Mouse (Mus musculus) liver, adult 2 months (tissue): Measurements from ENCODE around the gene Lclat1. TPM values are rescaled to one million over a fixed set of nuclear protein-coding genes. Genes with fewer than 3 reads are reported as not detected.

Experiments used
- DNase-seq: peaks from one replicate; pipeline ENCODE4 v3.0.0-alpha.2; 2011; ENCODE audit warnings: low read depth, low spot score; ENCODE audit errors: extremely low read depth
- H3K27ac ChIP-seq: fragments of 200-500 bp; replicated peaks from 2 replicates; pipeline ENCODE4 v1.5.1; 2012; ENCODE audit warnings: low read depth, mild to moderate bottlenecking, control low read depth, inconsistent platforms, low read length; ENCODE audit not compliant: insufficient read depth
- H3K27me3 ChIP-seq: fragments of 200-500 bp; 2 replicates; pipeline ENCODE4 v1.6.1; 2012; ENCODE audit warnings: mild to moderate bottlenecking, moderate library complexity, low read length, inconsistent platforms; ENCODE audit not compliant: control insufficient read depth, insufficient read depth
- H3K36me3 ChIP-seq: fragments of 200-500 bp; 2 replicates; pipeline ENCODE4 v1.6.1; 2012; ENCODE audit warnings: low read length, inconsistent platforms; ENCODE audit not compliant: control insufficient read depth, insufficient read depth
- H3K4me1 ChIP-seq: fragments of 200-500 bp; 2 replicates; pipeline ENCODE4 v1.6.1; 2011; ENCODE audit warnings: low read length; ENCODE audit not compliant: control insufficient read depth, insufficient read depth
- H3K4me3 ChIP-seq: fragments of 200-500 bp; 2 replicates; pipeline ENCODE4 v1.5.1; 2011; ENCODE audit warnings: low read depth, mild to moderate bottlenecking, control low read depth, low read length, moderate library complexity; ENCODE audit not compliant: insufficient read depth
- H3K79me2 ChIP-seq: fragments of 200-500 bp; 2 replicates; pipeline ENCODE4 v1.6.1; 2012; ENCODE audit warnings: inconsistent platforms, mild to moderate bottlenecking, low read length, moderate library complexity; ENCODE audit not compliant: control insufficient read depth, insufficient read depth
- H3K9ac ChIP-seq: fragments of 200-500 bp; 2 replicates; pipeline ENCODE4 v1.6.1; 2012; ENCODE audit warnings: low read depth, mild to moderate bottlenecking, control low read depth, inconsistent platforms, low read length
- CTCF ChIP-seq: fragments of 200-500 bp; IDR thresholded peaks from 2 replicates; pipeline ENCODE4 v1.5.1; 2011; ENCODE audit warnings: low read depth, low read length, control low read depth
- POLR2A ChIP-seq: fragments of 200-500 bp; IDR thresholded peaks from 2 replicates; pipeline ENCODE4 v1.6.1; 2011; ENCODE audit warnings: low read length, control low read depth; ENCODE audit not compliant: insufficient read depth; ENCODE audit errors: extremely low read depth
- WGBS: fragments of 180-500 bp; shearing (Covaris S2); methylation state at CpG from one replicate; pipeline ENCODE4 v1.1.7; 2018; 5-methylcytosine and 5-hydroxymethylcytosine counted together
- polyA plus RNA-seq: library from polyadenylated mRNA; depleted of rRNA; stranded (reverse); fragments of >200 nt; gene quantifications from 2 replicates; pipeline ENCODE4 v1.2.3, GENCODE M21; 2012
- total RNA-seq: library from RNA; depleted of rRNA; stranded (reverse); fragments of >200 nt; gene quantifications from 2 replicates; pipeline ENCODE4 v1.2.3, GENCODE M21; 2014

Gene Lclat1
- total and polyA plus RNA-seq, 2 experiments: 12.3 to 24.1 TPM

DNA sequence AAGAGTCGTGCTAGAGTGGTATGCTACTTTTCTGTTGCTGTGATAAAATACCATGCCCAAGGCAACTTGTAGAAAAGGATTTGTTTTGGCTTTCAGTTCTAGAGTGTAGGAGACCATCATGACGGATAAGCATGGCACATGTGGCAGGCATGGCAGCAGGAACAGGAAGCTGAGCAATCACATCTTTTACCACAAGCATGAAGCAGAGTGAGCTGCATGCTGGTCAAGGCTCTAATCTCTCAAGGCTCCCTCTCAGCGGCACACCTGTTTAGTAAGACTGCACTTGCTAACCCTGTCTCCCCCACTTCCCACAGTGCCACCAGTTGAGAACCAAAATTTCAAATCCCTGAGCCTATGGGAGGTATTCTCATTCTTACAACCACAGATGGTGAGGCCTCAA lies 119.6 kb downstream of the Lclat1 start:
- DNase-seq: no peak
- 97% methylated on average over 3 of the region's 3 CpGs for WGBS

DNA sequence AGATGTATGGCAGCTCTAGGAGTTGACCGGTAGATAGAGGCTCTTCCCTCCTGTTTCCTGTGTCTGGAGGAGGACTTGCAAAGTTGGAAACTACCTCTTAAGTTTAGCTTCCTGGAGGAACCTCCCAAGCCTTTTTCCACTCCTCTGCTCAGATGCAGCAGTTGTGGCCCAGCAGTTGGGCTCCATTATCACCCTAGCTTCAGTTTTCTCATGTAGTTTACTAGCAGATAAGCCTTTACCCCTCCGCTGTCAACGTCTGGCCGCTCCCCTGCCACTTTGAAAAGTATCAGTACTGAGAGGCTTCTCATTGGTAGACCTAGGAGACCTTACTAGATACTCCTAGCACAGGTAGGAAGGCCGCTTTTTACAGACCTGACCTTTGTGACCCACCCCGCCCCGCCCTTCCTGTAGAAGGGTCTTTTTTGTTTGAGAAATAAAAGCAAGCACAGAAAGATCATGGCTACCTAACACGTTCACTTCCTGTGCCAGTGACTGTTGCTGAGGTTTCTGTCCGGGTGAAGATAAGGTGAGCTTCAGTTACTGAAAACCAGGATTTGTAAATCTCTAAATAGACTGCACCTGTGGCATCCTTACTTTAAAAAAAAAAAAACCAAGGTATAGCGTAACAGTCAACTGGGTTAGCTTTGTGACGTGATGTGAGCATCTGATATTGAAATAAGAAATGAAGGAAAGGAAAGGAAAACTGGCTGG lies 121.8 kb downstream of the Lclat1 start:
- WGBS: 92% methylated on average over 11 of the region's 11 CpGs
- Histone ChIP-seq H3K4me3 (no peak overlapping the region), H3K36me3 (no peaks in the 10 kb centered on the region), H3K79me2 (no peaks in the 10 kb centered on the region), H3K27ac (no peak overlapping the region), H3K9ac (no peak overlapping the region), H3K27me3 (no peaks in the 10 kb centered on the region), H3K4me1 (no peaks in the 10 kb centered on the region)
- TF ChIP-seq POLR2A (no peak), CTCF (no peak)
- DNase-seq: no peak

More for the DNA sequence above, 119.6 kb downstream of the Lclat1 start:
- H3K4me3 ChIP-seq: no peak overlapping the region
- H3K27me3 ChIP-seq: no peaks in the 10 kb centered on the region
- H3K4me1 ChIP-seq: no peaks in the 10 kb centered on the region
- TF ChIP-seq POLR2A (no peak), CTCF (no peak)
- H3K27ac ChIP-seq: no peak overlapping the region
- no peak overlapping the region for H3K9ac ChIP-seq
- H3K36me3 ChIP-seq: no peaks in the 10 kb centered on the region
- H3K79me2 ChIP-seq: no peaks in the 10 kb centered on the region

DNA sequence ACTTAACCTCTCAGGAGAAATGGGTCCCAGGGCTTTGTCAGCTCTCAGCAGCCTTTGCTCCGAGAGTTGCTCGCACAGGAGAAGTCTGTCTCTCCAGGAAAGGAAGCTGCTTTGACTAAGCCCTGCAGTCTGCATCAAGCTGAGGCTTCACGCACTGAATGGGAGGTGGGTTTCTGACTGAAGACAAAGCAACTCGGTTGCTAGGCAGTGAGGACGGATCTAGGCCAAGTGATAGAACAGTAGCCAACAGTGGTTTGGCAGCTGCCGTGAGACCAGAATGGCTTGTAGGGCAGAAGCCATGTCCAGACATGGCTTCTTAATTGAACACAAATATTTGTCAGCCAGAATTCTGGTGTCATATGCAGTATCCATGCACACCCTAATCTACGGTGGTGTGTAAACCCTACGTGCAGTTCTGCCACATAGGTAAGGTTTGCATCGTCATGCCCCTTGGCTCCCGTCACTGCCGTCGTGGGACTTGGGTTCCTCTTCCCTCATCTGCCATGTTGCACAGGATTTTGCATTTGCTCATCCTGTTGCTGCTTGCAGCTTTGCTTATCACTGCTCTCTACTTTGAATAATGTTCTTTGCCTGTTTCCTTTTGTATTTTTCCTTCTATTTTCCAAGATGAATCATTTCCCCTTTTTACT lies 122.7 kb downstream of the Lclat1 start:
- TF ChIP-seq CTCF: no peak
- TF ChIP-seq POLR2A: no peak
- H3K79me2 ChIP-seq: no peaks in the 10 kb centered on the region
- H3K36me3 ChIP-seq: no peaks in the 10 kb centered on the region
- WGBS: 89% methylated on average over 12 of the region's 12 CpGs
- no peak for DNase-seq
- H3K27me3 ChIP-seq: no peaks in the 10 kb centered on the region
- H3K27ac ChIP-seq: no peak overlapping the region
- no peaks in the 10 kb centered on the region for H3K4me1 ChIP-seq
- no peak overlapping the region for H3K4me3 ChIP-seq
- no peak overlapping the region for H3K9ac ChIP-seq

DNA sequence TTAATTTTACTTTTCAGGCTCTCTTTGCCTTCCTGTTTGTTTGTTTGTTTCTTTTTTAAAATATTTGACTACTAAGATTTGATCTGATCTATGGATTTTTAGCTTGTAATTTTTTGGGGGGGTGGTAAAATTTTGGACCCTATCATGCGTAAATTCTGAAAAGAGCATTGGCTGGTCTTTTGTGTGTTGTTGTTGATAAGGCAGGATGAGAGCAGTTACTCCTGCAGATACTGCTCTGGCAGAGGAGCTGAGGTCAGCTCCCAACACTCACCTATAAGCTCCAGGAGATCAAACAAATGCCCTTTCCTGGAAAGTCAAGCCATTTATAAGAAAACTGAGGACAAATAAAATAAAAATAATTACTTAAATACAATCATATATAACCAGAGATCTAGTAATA lies 123.6 kb downstream of the Lclat1 start:
- no peak overlapping the region for H3K4me3 ChIP-seq
- no peaks in the 10 kb centered on the region for H3K36me3 ChIP-seq
- H3K79me2 ChIP-seq: no peaks in the 10 kb centered on the region
- H3K4me1 ChIP-seq: no peaks in the 10 kb centered on the region
- no peak for DNase-seq
- TF ChIP-seq POLR2A (no peak), CTCF (no peak)
- no peak overlapping the region for H3K27ac ChIP-seq
- WGBS: 85% methylated on average over 1 of the region's 1 CpGs
- no peak overlapping the region for H3K9ac ChIP-seq
- H3K27me3 ChIP-seq: no peaks in the 10 kb centered on the region

DNA sequence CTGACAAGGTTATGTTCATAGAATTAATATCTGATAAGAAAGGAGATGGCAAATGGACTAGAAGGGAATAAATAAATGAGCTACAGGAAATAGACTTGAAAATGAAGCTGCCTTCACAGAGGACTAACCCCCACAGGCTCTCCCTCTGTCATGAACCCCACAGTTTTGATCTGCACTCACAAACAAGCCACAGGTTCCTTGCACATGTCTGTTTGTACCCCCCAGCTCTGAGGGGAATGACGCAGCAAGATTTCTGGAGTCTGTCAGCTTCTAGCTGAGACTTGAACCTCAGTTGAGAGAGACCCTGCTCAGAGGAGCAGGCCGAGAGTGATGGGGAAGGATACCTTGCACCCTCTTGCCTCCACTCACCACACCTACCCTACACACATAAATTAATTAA lies 124.8 kb downstream of the Lclat1 start:
- Histone ChIP-seq H3K36me3 (no peaks in the 10 kb centered on the region), H3K4me3 (no peak overlapping the region), H3K9ac (no peak overlapping the region), H3K4me1 (no peaks in the 10 kb centered on the region; the same call in 1 of the 2 replicates), H3K27ac (no peak overlapping the region), H3K27me3 (no peaks in the 10 kb centered on the region), H3K79me2 (no peaks in the 10 kb centered on the region)
- WGBS: 93% methylated on average over 2 of the region's 2 CpGs
- DNase-seq: no peak
- TF ChIP-seq CTCF: no peak
- TF ChIP-seq POLR2A: no peak

DNA sequence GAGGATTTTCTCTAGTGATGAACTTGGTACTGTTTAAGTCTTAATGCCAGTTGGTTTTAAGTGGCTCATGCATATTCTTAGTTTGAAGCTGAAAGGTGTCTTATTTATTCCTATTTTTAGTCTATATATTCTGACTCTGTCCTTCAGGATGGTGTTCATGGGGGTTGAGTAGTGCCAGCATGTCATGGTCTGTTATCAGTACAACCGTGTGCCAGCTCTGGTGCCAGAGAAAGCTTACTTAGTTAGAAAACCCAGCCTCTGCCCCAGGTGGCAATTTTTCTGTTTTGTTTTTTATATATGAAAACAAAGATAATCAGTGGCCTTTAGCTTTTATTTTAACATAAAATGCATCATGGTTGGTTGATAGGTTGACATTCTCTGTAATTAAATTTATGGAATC lies 126.2 kb downstream of the Lclat1 start:
- TF ChIP-seq POLR2A (no peak), CTCF (no peak)

More for the DNA sequence above, 126.2 kb downstream of the Lclat1 start:
- H3K4me3 ChIP-seq: no peak overlapping the region
- no peaks in the 10 kb centered on the region for H3K36me3 ChIP-seq
- no peak overlapping the region for H3K9ac ChIP-seq
- no peaks in the 10 kb centered on the region; the same call in 1 of the 2 replicates for H3K4me1 ChIP-seq
- no peak overlapping the region for H3K27ac ChIP-seq
- 89% methylated on average over 1 of the region's 1 CpGs for WGBS
- H3K79me2 ChIP-seq: no peaks in the 10 kb centered on the region
- H3K27me3 ChIP-seq: no peaks in the 10 kb centered on the region
- no peak for DNase-seq
